Mouse (Mus musculus): Measurements from ENCODE around the gene Fam214a. TPM values are rescaled to one million over a fixed set of nuclear protein-coding genes. Genes with fewer than 3 reads are reported as not detected.

Fam214a gene
- polyA plus RNA-seq, 1 experiment from 2014 or later, result 12.0 TPM

GRCm38 (mm10) chr9:74937761-74938160, 14.9 kb upstream of the Fam214a start:
- ATAC-seq (ENCODE audit: low read depth) (no peak), DNase-seq (ENCODE audit: low spot score) (no peak)
- no peaks in the 10 kb centered on the region for H3K4me1 ChIP-seq (ENCODE audit: control insufficient read depth, insufficient read depth, low read length)
- no peak overlapping the region for H3K4me3 ChIP-seq (ENCODE audit: low read depth, low read length)
- no peaks in the 10 kb centered on the region for H3K36me3 ChIP-seq (ENCODE audit: control insufficient read depth, insufficient read depth, low read length)
- H3K27me3 ChIP-seq (replicated peaks; ENCODE audit: control insufficient read depth, insufficient read depth, low read length), result no peaks in the 10 kb centered on the region
- H3K9ac ChIP-seq (ENCODE audit: low read depth, low read length), result no peak overlapping the region
- H3K4me2 ChIP-seq (ENCODE audit: low read depth, low read length), result no peak overlapping the region
- H3K27ac ChIP-seq (replicated peaks; ENCODE audit: low read depth, low read length), result no peak overlapping the region
- H3K9me3 ChIP-seq (ENCODE audit: control insufficient read depth, low read length), result no peaks in the 10 kb centered on the region
- WGBS, result 89% methylated on average over 3 of the region's 3 CpGs

GRCm38 (mm10) chr9:74938670-74939534, 13.8 kb upstream of the Fam214a start:
- H3K4me2 ChIP-seq (ENCODE audit: low read depth, low read length), result no peak overlapping the region
- H3K27ac ChIP-seq (replicated peaks; ENCODE audit: low read depth, low read length), result no peak overlapping the region
- ATAC-seq (ENCODE audit: low read depth) (no peak), DNase-seq (ENCODE audit: low spot score) (no peak)
- no peaks in the 10 kb centered on the region for H3K27me3 ChIP-seq (replicated peaks; ENCODE audit: control insufficient read depth, insufficient read depth, low read length)
- WGBS, result 82% methylated on average over 12 of the region's 12 CpGs
- H3K4me1 ChIP-seq (ENCODE audit: control insufficient read depth, insufficient read depth, low read length), result no peaks in the 10 kb centered on the region
- H3K9ac ChIP-seq (ENCODE audit: low read depth, low read length), result no peak overlapping the region
- H3K9me3 ChIP-seq (ENCODE audit: control insufficient read depth, low read length), result no peaks in the 10 kb centered on the region
- H3K4me3 ChIP-seq (ENCODE audit: low read depth, low read length), result no peak overlapping the region
- no peaks in the 10 kb centered on the region for H3K36me3 ChIP-seq (ENCODE audit: control insufficient read depth, insufficient read depth, low read length)

GRCm38 (mm10) chr9:74946713-74947402, 5.8 kb upstream of the Fam214a start:
- Histone ChIP-seq H3K27ac (replicated peaks; ENCODE audit: low read depth, low read length) (no peak overlapping the region), H3K4me2 (ENCODE audit: low read depth, low read length) (no peak overlapping the region), H3K27me3 (replicated peaks; ENCODE audit: control insufficient read depth, insufficient read depth, low read length) (no peaks in the 10 kb centered on the region), H3K9me3 (ENCODE audit: control insufficient read depth, low read length) (no peaks in the 10 kb centered on the region), H3K36me3 (ENCODE audit: control insufficient read depth, insufficient read depth, low read length) (no peaks in the 10 kb centered on the region), H3K4me1 (ENCODE audit: control insufficient read depth, insufficient read depth, low read length) (no peaks in the 10 kb centered on the region), H3K4me3 (ENCODE audit: low read depth, low read length) (no peak overlapping the region), H3K9ac (ENCODE audit: low read depth, low read length) (no peak overlapping the region)
- WGBS, result 83% methylated on average over 8 of the region's 8 CpGs
- ATAC-seq (ENCODE audit: low read depth) (no peak), DNase-seq (ENCODE audit: low spot score) (no peak)

- Histone ChIP-seq H3K27ac (replicated peaks; ENCODE audit: low read depth, low read length) (no peak overlapping the region), H3K27me3 (replicated peaks; ENCODE audit: control insufficient read depth, insufficient read depth, low read length) (no peaks in the 10 kb centered on the region), H3K4me1 (ENCODE audit: control insufficient read depth, insufficient read depth, low read length) (peaks cover 10% of the 10 kb centered on the region; the same call in 1 of the 2 replicates), H3K4me2 (ENCODE audit: low read depth, low read length) (no peak overlapping the region), H3K36me3 (ENCODE audit: control insufficient read depth, insufficient read depth, low read length) (no peaks in the 10 kb centered on the region), H3K9ac (ENCODE audit: low read depth, low read length) (no peak overlapping the region), H3K9me3 (ENCODE audit: control insufficient read depth, low read length) (no peaks in the 10 kb centered on the region), H3K4me3 (ENCODE audit: low read depth, low read length) (no peak overlapping the region)
- 33% methylated on average over 3 of the region's 3 CpGs for WGBS
- DNase-seq (ENCODE audit: low spot score), result no peak
- ATAC-seq (ENCODE audit: low read depth), result no peak
These were observed 1.2 kb upstream of the Fam214a start for GRCm38 (mm10) chr9:74951491-74951890.

- H3K36me3 ChIP-seq (ENCODE audit: control insufficient read depth, insufficient read depth, low read length), result no peaks in the 10 kb centered on the region
- H3K4me1 ChIP-seq (ENCODE audit: control insufficient read depth, insufficient read depth, low read length), result peaks cover 10% of the 10 kb centered on the region; the same call in 1 of the 2 replicates
- peak overlapping the region; percentile 95 for H3K27ac ChIP-seq (replicated peaks; ENCODE audit: low read depth, low read length)
- ATAC-seq (ENCODE audit: low read depth), result peak; percentile 12; the same call in 1 of the 2 replicates
- peak overlapping the region; percentile 84 for H3K4me2 ChIP-seq (ENCODE audit: low read depth, low read length)
- WGBS, result 32% methylated on average over 5 of the region's 5 CpGs
- DNase-seq (ENCODE audit: low spot score), result peak; percentile 67
- peak overlapping the region; percentile 93 for H3K4me3 ChIP-seq (ENCODE audit: low read depth, low read length)
- no peaks in the 10 kb centered on the region for H3K9me3 ChIP-seq (ENCODE audit: control insufficient read depth, low read length)
- no peaks in the 10 kb centered on the region for H3K27me3 ChIP-seq (replicated peaks; ENCODE audit: control insufficient read depth, insufficient read depth, low read length)
- H3K9ac ChIP-seq (ENCODE audit: low read depth, low read length), result peak overlapping the region; percentile 58
These were observed 578 bp upstream of the Fam214a start for GRCm38 (mm10) chr9:74952106-74952505.

- no peaks in the 10 kb centered on the region for H3K27me3 ChIP-seq (replicated peaks; ENCODE audit: control insufficient read depth, insufficient read depth, low read length)
These were observed 728 bp downstream of the Fam214a start for GRCm38 (mm10) chr9:74953265-74953958.

GRCm38 (mm10) chr9:74953959-74954279, 1.2 kb downstream of the Fam214a start:
- ATAC-seq (ENCODE audit: low read depth) (no peak), DNase-seq (ENCODE audit: low spot score) (no peak)
- Histone ChIP-seq H3K4me2 (ENCODE audit: low read depth, low read length) (peak overlapping the region; percentile 84), H3K27ac (replicated peaks; ENCODE audit: low read depth, low read length) (no peak overlapping the region), H3K4me1 (ENCODE audit: control insufficient read depth, insufficient read depth, low read length) (peaks cover 10% of the 10 kb centered on the region; the same call in 1 of the 2 replicates), H3K27me3 (replicated peaks; ENCODE audit: control insufficient read depth, insufficient read depth, low read length) (no peaks in the 10 kb centered on the region), H3K9ac (ENCODE audit: low read depth, low read length) (peak overlapping the region; percentile 93; the same call in 1 of the 2 replicates), H3K36me3 (ENCODE audit: control insufficient read depth, insufficient read depth, low read length) (0 out of 2 replicates have a peak, but pooled peaks cover 3% of the 10 kb centered on the region), H3K9me3 (ENCODE audit: control insufficient read depth, low read length) (no peaks in the 10 kb centered on the region), H3K4me3 (ENCODE audit: low read depth, low read length) (peak overlapping the region; percentile 93)
- WGBS, result 48% methylated on average over 2 of the region's 2 CpGs

More at GRCm38 (mm10) chr9:74953265-74953958, 728 bp downstream of the Fam214a start:
- H3K4me3 ChIP-seq (ENCODE audit: low read depth, low read length), result peak overlapping the region; percentile 93
- H3K4me1 ChIP-seq (ENCODE audit: control insufficient read depth, insufficient read depth, low read length), result peaks cover 10% of the 10 kb centered on the region; the same call in 1 of the 2 replicates
- H3K9ac ChIP-seq (ENCODE audit: low read depth, low read length), result peak overlapping the region; percentile 93
- 5% methylated on average over 26 of the region's 31 CpGs for WGBS
- ATAC-seq (ENCODE audit: low read depth) (peak; percentile 72), DNase-seq (ENCODE audit: low spot score) (peak; percentile 81)
- peak overlapping the region; percentile 84 for H3K4me2 ChIP-seq (ENCODE audit: low read depth, low read length)
- 0 out of 2 replicates have a peak, but pooled peaks cover 3% of the 10 kb centered on the region for H3K36me3 ChIP-seq (ENCODE audit: control insufficient read depth, insufficient read depth, low read length)
- no peaks in the 10 kb centered on the region for H3K9me3 ChIP-seq (ENCODE audit: control insufficient read depth, low read length)
- H3K27ac ChIP-seq (replicated peaks; ENCODE audit: low read depth, low read length), result peak overlapping the region; percentile 95

- Histone ChIP-seq H3K4me3 (ENCODE audit: low read depth, low read length) (no peak overlapping the region), H3K9me3 (ENCODE audit: control insufficient read depth, low read length) (no peaks in the 10 kb centered on the region), H3K4me1 (ENCODE audit: control insufficient read depth, insufficient read depth, low read length) (peaks cover 10% of the 10 kb centered on the region; the same call in 1 of the 2 replicates), H3K27me3 (replicated peaks; ENCODE audit: control insufficient read depth, insufficient read depth, low read length) (no peaks in the 10 kb centered on the region), H3K9ac (ENCODE audit: low read depth, low read length) (no peak overlapping the region), H3K36me3 (ENCODE audit: control insufficient read depth, insufficient read depth, low read length) (0 out of 2 replicates have a peak, but pooled peaks cover 5% of the 10 kb centered on the region), H3K4me2 (ENCODE audit: low read depth, low read length) (peak overlapping the region; percentile 84), H3K27ac (replicated peaks; ENCODE audit: low read depth, low read length) (no peak overlapping the region)
- no peak for ATAC-seq (ENCODE audit: low read depth)
- DNase-seq (ENCODE audit: low spot score), result no peak
- WGBS, result 70% methylated on average over 2 of the region's 2 CpGs
These were observed 1.7 kb downstream of the Fam214a start for GRCm38 (mm10) chr9:74954387-74954786.
